Mouse (Mus musculus) c-Kit-positive CD71-positive TER-119-positive erythroid progenitor cells, embryonic 14.5 days (primary cell): ENCODE data around the gene Rnf182.

Source experiments
- DNase-seq: peaks from one replicate; pipeline ENCODE4 v3.0.0-alpha.2; 2013; ENCODE audit warnings: low spot score

Rnf182 gene

DNA sequence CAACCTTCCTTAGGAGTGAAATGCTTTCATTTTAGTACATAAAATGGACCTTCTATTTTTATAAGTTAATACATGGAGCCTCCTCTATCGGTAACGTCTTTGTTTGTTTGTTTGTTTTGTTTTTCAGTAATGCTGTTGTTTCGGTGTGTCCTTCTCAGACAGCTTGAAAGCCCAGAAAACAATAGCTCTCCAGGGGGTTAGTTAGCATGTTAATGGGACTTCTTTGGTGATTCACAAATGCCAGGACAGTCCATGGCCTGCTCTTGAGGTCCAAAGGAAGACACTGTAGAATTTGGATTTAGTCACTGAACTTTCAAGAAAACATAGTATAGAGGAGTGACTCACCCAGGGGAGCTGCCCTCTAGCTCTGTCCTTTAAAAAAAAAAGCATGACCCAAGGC lies 843 bp upstream of the Rnf182 start:
- DNase-seq: no peak

DNA sequence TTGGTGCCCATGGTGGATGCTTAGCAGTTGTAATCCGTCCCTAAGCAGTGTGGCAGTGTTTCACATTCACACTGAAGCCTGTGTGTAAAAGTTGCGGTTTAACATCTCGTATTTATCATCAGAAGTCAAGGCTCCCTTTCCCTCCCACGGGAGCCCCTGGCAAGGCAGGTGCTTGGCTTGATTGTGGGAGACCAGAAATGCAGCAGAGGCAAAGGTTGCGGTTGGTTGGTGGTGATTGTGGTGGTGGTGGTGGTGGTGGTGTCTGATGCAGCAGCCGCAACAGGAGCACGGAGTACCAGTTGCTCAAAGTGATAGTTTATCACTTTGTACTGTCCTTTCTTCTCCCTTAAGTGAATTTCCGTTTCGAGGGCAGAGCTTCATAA lies 325 bp upstream of the Rnf182 start:
- peak; percentile 6 for DNase-seq

DNA sequence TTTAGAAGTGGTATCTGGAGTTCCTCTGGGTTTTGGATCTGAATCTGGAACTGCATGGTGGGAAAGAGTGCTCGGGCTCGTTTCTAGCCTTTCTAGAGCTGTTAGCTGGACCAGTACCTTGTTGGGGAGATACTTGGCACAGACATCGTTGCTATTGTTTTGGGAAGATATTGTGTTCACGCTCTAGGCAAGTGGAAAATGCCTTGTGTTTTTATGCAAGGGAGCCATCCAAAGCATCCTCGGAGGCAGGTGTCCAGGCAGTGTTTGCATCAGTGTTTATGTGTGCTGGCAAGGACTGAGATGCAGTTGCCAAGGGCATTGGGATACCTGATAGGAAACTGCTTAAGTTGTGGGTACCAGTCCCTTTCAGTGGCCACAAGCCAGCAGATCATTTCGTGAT lies 1.0 kb downstream of the Rnf182 start:
- no peak for DNase-seq

DNA sequence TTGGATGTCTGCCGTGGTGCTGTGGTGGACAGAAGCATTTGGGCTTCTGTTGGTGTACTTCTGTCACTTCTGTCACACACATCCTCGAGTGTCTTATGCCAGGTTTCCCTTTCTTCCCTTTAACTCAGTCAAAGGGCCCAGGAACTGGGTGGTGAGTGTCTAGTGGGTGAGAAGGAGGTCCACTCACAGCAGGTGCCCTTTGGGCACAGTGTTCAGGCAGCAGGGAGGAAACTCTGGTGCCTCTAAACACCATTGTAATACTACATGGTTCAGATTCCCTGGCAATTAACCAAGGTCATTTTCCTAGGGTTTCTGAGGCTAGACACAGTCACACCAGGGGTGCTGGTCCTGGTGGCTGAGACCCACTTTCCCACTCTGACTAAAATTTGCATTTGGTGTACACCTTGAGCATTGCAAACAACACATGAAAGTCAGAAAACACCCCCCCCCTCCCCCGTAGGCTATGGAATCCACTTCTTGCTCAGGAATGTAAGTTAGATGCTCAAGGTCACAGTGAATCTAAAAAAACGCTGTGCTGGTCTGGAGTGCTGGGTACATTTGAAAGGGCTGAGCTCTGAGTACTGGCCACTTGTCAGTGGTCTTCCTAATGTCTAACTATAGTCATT lies 4.2 kb downstream of the Rnf182 start:
- DNase-seq: no peak

DNA sequence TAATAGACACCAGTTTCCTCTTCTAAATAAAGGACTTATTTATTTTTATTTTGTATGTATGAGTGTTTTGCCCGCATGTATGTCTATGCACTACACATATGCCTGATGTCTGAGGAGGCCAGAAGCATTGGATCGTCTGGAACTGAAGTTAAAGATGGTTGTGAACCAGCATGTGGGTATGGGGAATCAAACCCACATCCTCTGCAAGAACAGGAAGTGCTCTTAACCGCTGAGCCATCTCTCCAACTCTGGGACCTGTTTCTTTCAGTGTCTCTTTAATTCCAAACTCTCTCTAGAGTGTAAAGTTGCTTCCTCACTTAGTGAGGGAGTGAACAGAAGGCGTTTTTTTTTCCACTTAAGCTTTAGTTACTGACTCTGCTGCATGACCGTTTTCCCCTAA lies 12.4 kb downstream of the Rnf182 start:
- DNase-seq: no peak

DNA sequence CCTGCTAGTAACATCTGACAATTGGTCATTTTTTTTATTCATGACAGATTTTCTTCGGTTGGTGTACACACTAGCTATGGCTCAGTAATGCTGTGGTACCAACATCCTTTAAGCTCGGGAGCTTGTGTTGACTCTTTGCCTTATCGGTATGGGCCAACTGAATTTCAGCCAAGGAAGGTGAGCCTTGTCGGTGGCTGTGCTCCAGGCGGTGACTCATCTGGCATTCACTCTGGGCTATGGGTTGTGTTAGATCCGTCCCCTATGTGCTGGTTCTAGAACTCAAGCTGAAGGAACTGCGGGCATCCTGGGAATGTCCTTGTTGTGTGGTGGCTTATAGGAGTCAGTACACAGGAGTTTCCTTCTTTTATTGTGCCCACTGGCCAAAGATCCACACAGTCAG lies 14.3 kb downstream of the Rnf182 start:
- no peak for DNase-seq

DNA sequence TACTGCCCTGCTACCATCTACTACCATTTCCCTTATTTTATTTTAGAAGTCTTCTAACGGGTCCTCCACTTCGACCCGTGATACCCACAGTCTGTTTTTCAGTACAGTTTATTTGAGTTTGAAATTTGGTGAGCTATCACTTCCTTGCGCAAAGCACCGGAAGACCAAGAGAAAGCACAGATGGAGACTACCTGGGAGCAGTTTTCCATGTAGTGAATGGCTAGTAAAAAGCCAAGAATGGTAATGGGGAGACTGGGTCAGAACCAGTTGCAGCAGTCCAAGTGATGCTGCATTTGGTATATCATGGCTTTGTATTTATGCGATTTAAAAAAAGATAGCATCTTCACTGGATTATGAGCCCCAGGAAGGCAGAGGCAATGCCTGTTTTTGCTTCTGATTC lies 15.8 kb downstream of the Rnf182 start:
- DNase-seq: no peak

DNA sequence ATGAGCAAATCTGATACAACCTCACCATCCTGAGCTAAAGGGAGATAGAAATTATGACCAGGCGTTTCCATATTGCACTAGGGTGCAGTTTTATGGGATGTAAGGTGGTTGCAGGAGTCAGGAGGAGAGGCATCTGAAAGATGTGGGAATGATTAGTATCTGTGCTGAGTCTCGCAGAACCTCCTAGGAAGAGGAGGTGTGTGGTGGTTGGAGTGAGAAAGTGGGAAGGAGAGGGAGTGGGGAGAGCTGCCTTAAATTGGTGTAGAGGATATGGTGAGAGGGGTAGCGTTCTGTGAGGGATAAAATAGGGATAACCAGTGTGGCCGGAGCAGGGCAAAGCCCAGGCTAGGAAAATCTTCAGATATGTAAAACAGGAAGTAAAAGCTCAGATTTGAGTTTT lies 17.5 kb downstream of the Rnf182 start:
- no peak for DNase-seq

DNA sequence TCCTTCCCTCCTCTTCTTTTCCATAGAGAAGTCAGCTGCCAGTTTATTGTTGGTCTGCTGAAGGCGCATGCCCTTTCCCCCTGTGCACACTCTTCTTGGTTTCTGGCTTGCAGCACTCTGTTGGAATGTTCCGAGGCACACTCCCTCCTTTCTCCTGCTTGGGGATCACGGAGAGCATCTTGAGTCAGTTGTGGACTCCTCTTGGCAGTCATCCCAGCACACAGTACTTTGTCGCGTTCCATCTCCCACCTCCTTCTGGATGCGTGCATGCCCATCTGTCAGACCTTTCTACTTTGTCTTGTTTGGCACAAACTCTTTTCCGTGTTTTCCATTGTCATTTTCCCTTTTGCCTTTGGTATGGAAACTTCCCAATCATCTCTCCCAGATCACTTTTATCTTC lies 22.2 kb downstream of the Rnf182 start:
- no peak for DNase-seq

DNA sequence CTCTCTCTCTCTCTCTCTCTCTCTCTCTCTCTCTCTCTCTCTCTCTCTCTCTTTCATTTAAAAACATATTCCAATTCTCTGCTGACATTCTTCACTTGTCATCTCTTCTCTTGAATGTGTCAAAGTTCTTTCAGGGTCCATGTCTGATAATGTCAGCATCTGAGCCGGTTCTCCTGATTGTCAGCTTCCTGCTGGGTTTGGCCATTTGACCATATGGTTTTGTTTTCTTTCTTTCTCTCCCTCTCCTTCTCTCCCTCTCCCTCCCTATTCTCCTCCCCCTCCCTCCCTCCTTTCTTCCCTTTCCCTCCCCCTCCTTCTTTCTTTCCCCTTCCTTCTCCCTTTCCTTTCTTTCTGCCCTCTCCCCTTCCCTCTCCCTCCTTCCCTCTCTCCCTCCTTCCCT lies 29.5 kb downstream of the Rnf182 start:
- DNase-seq: no peak

DNA sequence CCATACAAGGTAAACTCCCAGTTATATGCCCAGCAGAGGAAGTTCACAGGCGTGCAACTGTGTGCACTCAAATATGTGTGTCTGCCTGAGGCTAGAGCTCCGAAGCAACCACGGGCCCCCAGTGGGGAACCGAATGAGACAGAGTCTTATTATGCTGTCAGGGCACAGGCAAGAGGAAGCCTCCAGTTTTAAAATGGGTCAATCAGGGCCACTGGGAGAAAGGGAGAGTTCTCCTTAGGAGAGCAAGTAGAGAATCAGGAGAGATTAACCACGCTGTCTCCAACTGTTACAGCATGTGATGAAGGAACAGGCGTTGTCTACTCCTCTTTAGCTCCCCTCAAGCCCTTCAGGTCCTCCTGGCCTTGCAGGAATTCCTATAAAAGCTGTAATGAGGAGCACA lies 33.0 kb downstream of the Rnf182 start:
- DNase-seq: no peak

DNA sequence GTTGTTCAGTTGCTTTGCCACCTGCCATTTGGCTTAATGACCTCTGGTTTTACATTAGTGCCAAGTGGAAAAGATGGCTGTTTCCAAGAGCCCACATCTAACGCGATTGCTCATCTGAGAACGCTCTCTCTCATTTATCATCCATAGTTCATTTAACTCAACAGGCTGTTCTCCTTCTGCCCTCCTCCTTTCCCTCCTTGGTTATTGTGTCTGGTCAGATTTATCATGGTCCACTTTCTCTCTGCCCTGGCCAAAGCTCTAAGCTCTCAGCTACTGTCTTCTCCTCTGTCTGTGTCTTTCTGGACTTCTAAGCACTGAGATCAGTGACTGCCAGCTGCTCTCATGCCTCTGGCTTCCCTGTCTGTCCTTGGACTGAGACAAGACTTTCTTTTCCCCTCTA lies 35.8 kb downstream of the Rnf182 start:
- DNase-seq: no peak

DNA sequence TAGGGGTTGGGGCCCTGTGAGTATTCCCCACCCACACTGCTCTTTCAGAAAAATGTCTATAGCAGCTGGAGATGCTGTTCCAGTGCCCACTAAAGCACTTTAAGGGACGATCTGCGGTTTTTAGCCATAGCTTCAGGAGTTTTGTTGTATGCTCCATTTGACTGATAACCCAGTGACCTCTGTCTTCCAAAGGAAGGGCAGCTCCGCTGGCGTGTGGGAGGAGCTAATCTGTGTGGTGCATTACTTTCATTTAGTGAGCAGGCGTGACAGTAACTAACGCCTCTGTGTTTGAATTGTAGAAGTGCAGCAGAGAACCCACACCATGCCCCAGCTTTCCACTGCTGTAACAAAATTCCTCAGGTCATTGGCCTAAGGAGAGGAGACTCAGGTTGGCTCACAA lies 38.6 kb downstream of the Rnf182 start:
- DNase-seq: no peak

DNA sequence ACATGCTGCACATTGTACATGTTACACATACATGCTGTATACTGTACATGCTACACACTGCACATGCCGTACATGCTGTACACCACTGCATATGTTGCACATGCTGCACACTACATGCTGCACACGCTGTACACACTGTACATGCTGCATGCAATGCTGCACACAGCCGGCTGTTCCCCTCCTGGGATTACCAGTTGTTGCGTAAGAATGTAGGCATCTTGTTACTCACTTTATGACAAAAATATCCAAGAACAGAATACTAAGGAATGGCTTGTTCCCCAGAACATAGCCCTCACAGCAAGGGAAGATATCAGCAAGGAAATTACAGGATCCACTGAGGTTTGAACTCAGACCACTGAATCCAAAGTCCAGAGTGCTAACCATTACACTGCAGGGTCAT lies 47.7 kb downstream of the Rnf182 start:
- DNase-seq: no peak

DNA sequence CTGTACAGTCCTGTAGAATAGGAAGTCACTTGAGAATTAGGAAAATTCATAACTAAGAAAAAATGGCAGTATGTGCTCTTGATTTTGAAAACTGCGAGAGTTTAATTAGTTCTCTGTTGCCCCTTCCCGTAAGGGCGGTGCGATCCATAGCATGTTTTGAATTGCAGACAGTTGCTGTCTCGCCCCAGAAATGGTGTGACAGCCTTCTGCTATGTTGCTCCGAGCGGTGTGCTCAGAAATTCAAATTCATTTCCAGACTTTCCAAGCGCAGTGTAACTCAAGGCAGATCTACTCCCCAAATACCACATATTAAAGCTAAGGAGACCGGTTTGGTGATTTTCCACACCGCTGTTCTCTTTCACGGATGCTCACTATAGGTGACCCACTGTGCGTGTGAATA lies 50.6 kb downstream of the Rnf182 start:
- no peak for DNase-seq

DNA sequence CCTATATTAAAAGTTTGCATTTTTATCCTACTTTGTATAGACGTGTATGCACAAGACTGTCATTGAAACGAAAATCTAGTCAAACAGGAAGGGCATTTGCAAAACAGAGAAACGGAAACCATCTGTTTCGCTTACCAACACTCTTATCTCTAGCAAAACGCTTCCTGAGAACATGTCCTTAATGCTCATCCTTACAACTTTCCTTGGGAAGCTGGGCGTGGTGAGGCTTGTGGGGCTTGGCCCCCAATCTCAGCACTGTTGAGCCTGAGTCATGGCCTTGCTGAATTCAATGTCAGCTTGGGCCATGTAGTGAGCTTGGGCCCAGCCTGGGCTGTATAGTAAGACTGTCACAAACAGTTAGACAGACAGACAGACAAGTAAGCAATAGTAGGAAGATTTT lies 51.4 kb downstream of the Rnf182 start:
- DNase-seq: no peak

DNA sequence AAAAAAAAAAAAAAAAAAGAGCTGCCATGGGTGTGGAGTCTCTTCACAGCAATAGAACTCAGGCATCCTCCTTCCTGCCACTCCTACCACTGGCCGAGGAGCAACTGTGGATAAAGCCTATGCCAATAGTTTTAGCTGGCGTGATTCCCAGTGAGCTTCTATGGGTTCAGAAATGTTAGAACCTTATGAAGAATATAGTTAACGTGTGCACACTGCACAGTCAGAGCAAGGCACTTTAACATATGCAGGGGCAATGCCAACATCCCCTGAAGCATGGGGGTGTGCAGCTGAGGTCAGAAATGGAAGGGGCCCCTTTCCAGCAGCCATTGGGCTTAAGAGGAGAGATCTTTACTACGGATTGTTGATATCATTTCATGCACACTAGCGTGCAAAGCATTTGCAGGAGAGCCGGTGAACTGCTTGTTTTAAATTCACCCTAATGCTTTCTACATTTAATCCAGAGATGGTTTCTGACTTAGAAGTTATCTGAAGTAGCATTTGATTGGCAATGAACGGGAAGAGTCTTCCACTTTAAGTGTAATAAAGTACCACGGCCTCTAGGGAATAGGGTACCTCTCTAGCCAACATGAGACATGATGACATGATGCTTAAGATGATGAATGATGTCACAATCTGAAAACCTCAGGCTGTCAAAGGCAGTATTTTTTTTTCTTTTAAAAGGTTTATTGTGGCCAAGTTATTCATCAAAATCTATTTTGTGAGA lies 61.8 kb downstream of the Rnf182 start:
- DNase-seq: no peak

DNA sequence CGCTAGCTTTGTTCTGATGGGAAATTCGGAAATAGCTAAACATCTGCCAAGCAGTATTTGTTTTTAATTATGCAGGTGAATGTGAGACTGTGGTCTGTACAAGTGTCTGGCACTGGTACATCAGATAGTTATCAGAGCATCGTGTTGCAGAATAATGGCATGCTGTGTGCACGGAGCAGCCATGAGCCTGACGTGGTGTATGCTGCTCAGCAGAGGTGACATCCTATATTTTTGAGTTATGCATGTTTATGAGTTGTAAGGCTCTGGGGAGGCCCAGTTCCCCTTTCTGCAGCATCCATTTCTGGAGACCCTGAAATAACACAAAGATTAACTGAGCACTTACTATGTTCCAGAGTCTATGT lies 62.4 kb downstream of the Rnf182 start:
- DNase-seq: no peak

DNA sequence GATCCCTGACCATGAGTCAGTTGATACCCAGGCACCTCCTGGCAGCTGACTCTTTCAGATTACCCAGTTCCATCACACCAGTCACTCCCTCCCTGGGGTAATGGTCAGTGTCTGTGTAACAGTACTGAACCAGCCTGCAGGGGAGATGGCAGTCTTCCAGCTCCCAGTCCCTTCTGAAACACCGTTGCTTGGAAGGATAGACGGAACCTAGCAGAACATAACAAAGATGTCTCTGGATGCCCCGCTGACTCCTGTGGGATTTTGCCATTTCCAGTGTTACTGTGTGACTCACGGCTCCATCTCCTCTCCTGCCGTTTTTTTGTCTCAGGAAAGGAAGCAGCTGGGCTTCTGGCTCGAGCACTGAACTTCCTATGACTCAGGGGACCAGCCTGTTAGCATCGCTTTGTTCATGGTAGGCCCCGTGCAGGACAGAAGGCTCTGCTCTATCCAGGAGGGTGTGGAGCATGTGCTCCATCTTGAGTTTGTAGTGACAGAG lies 69.0 kb downstream of the Rnf182 start:
- DNase-seq: no peak

DNA sequence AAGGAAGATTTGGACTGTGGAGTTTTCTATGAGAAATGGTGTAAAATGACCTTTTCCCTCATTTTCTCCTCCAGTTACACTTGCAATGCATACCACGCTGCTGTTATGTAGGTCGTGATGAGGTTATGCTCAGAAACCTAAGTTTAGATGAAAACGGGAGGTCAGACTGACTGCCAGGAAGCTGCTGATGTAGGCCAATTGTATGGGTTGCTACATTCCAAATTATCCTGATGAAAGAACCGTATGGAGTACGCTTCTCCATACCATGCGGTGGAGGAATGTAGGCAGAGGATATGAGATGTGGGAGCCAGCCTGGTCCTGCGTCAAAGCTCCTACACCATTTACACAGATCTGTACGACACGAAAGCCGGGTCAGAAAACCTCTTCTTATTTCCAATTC lies 72.6 kb downstream of the Rnf182 start:
- no peak for DNase-seq

DNA sequence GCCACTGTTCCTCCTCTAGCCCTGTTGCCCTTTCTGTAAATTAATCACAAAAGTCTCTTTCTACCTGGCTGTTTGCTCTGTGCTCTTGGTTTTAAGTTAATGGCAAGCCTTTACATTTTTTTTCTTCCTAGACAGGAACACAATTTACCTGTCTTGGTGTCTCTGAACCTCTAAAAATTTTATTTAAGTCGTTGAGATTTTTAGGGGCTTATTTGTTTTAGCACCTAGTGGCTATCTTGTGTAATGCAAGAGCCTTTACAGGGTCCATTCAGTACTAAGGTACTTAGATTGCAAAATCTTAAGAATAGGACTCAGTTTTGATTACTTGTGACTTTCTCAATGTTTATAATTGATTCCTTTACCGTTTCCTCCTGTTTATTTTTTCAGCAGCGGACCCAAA lies 76.2 kb downstream of the Rnf182 start:
- no peak for DNase-seq

DNA sequence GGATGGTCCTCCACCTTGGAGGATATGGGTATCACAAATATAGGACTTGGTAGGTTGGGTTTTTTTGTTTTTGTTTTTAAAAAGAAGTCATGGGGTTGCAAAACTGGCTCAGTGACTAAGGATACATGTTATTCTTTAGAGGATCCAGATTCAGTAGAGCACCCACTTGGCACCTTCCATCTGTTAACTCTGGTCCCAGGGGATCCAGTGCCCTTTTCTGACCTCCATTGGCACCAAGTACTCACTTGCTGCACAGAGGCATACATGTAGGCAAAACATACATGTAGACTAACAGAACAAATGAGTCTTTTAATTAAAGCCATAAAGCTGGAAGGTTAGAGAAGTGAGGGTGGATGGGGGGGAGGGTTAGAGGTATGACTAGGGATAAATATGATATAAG lies 80.0 kb downstream of the Rnf182 start:
- no peak for DNase-seq

DNA sequence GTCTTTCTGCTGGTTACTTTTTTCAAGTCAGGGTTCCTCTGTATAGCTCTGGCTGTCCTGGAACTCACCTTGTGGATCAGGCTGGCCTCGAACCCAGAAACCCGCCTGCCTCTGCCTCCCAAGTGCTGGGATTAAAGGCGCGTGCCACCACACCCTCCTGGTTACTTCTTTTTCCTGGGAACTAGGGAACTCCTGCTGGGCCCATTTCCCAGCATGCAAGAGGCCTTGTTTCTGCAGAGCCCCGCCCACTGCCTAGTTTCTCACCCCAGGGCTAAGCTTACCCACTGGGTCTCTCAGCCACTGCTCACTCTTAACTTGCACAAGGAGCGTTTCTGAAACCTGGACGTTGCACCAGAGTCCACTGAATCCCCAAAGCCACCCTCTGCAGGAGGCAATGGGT lies 80.5 kb downstream of the Rnf182 start:
- DNase-seq: no peak

DNA sequence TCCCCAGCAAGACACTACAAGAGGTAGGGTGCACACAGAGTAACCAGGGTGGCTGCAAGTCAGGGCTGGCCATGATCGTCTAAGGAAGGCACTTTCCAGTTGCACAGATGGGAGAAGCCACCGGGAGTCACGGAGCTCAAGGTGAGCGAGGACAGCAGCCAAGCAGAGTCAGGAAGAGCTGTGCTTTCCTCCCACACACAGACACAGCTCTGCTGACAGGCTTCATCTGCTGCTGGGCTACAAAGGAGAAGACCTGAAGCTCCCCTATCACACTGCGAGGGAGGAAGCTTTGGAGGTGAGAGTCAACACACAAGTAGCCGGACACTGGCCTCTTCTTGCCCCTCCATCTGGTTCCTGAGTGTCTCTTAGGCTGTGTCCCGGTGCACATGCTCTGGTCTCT lies 83.0 kb downstream of the Rnf182 start:
- DNase-seq: no peak
